Mouse (Mus musculus): ENCODE results near the gene Hvcn1.

- TF ChIP-seq CTCF (IDR thresholded peaks at IDR 0.05; ENCODE audit: low read depth) (no peak), EP300 (IDR thresholded peaks at IDR 0.05; ENCODE audit: low read depth) (no peak)
Observed at GRCm38 (mm10) chr5:122235196-122235836, 28.7 kb downstream of the Hvcn1 start.
